Mouse (Mus musculus) liver, adult 2 months (tissue): ENCODE measurements at regions not wholly inside any gene's neighbourhood (a gene's known extent, or its start where the extent isn't known, plus 50 kb on each side); places are given as distances from the start of the nearest gene placed in this dataset.

Source experiments
- CTCF ChIP-seq: fragments of 200-500 bp; IDR thresholded peaks from 2 replicates; pipeline ENCODE4 v1.5.1; 2011; ENCODE audit warnings: low read depth, low read length, control low read depth
- POLR2A ChIP-seq: fragments of 200-500 bp; IDR thresholded peaks from 2 replicates; pipeline ENCODE4 v1.6.1; 2011; ENCODE audit warnings: low read length, control low read depth; ENCODE audit not compliant: insufficient read depth; ENCODE audit errors: extremely low read depth

DNA sequence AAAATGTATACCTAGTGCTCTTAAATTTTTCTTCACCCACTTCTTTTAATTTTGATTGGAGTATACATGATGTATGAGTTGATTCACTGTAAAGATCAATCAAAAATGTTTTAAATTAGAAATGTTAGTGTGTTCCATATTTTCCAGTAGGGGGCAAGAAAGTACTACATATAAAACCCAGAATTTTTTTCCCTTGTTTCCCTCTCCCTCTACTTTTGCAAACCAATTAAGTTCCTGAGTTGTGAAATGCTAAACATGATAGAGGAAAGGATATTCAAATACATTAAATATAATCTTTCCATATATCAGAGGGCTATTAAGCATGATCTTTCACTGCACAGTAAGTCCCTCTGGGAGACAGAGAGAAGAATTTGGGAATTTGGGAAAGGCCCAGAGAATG is 192.0 kb upstream of the Slc10a2 start:
- TF ChIP-seq POLR2A (no peak), CTCF (no peak)
